Mouse (Mus musculus) forebrain, embryonic 10.5 days (tissue): ENCODE measurements at regions not wholly inside any gene's neighbourhood (a gene's known extent, or its start where the extent isn't known, plus 50 kb on each side); places are given as distances from the start of the nearest gene placed in this dataset.

Experiments used
- DNase-seq: peaks from one replicate; pipeline ENCODE4 v3.0.0-alpha.2; 2017; ENCODE audit warnings: low spot score; ENCODE audit errors: extremely low spot score
- H3K27ac ChIP-seq: fragments of 300-500 bp; sonication (generic); 2 replicates; pipeline ENCODE4 v1.5.1; 2016; ENCODE audit warnings: mild to moderate bottlenecking
- H3K27me3 ChIP-seq: fragments of 300-500 bp; sonication (generic); 2 replicates; pipeline ENCODE4 v1.6.1; 2016; ENCODE audit warnings: mild to moderate bottlenecking; ENCODE audit not compliant: poor library complexity, severe bottlenecking
- H3K36me3 ChIP-seq: fragments of 300-500 bp; sonication (generic); replicated peaks from 2 replicates; pipeline ENCODE4 v1.6.1; 2016; ENCODE audit warnings: mild to moderate bottlenecking, moderate library complexity
- H3K4me1 ChIP-seq: fragments of 300-500 bp; sonication (generic); 2 replicates; pipeline ENCODE4 v1.6.1; 2016
- H3K4me3 ChIP-seq: fragments of 300-500 bp; sonication (generic); 2 replicates; pipeline ENCODE4 v1.5.1; 2016; ENCODE audit warnings: mild to moderate bottlenecking, moderate library complexity
- H3K9me3 ChIP-seq: fragments of 300-500 bp; sonication (generic); 2 replicates; pipeline ENCODE4 v1.6.1; 2016; ENCODE audit warnings: mild to moderate bottlenecking, moderate library complexity
- WGBS: fragments of 180-500 bp; shearing (Covaris S2); methylation state at CpG from one replicate; pipeline ENCODE4 v1.1.7; 2016; 5-methylcytosine and 5-hydroxymethylcytosine counted together

GRCm38 (mm10) chr13:112027736-112028135 is 218.9 kb upstream of the Map3k1 start:
- no peak for DNase-seq
- H3K36me3 ChIP-seq: no peaks in the 10 kb centered on the region
- WGBS: 90% methylated on average over 5 of the region's 5 CpGs
- peaks cover 9% of the 10 kb centered on the region for H3K4me1 ChIP-seq
- no peaks in the 10 kb centered on the region for H3K27me3 ChIP-seq
- H3K9me3 ChIP-seq: no peaks in the 10 kb centered on the region
- no peak overlapping the region for H3K27ac ChIP-seq
- no peak overlapping the region for H3K4me3 ChIP-seq

GRCm38 (mm10) chr13:112031061-112031460 is 222.3 kb upstream of the Map3k1 start:
- Histone ChIP-seq H3K27me3 (no peaks in the 10 kb centered on the region), H3K36me3 (no peaks in the 10 kb centered on the region), H3K27ac (no peak overlapping the region), H3K4me1 (no peaks in the 10 kb centered on the region), H3K4me3 (no peak overlapping the region), H3K9me3 (no peaks in the 10 kb centered on the region)
- WGBS: 83% methylated on average over 11 of the region's 11 CpGs
- DNase-seq: no peak

- Histone ChIP-seq H3K36me3 (no peaks in the 10 kb centered on the region), H3K4me3 (no peak overlapping the region), H3K4me1 (no peaks in the 10 kb centered on the region), H3K27ac (no peak overlapping the region), H3K27me3 (no peaks in the 10 kb centered on the region), H3K9me3 (no peaks in the 10 kb centered on the region)
- 94% methylated on average over 24 of the region's 24 CpGs for WGBS
- no peak for DNase-seq
These were observed 223.0 kb upstream of the Map3k1 start for GRCm38 (mm10) chr13:112031631-112032320.

- no peaks in the 10 kb centered on the region for H3K4me1 ChIP-seq
- no peak for DNase-seq
- H3K27me3 ChIP-seq: no peaks in the 10 kb centered on the region
- H3K9me3 ChIP-seq: no peaks in the 10 kb centered on the region
- no peak overlapping the region for H3K4me3 ChIP-seq
- H3K27ac ChIP-seq: no peak overlapping the region
- 88% methylated on average over 8 of the region's 8 CpGs for WGBS
- H3K36me3 ChIP-seq: no peaks in the 10 kb centered on the region
These were observed 229.1 kb upstream of the Map3k1 start for GRCm38 (mm10) chr13:112037731-112038380.

- H3K36me3 ChIP-seq: no peaks in the 10 kb centered on the region
These were observed 229.9 kb upstream of the Map3k1 start for GRCm38 (mm10) chr13:112038556-112039304.

GRCm38 (mm10) chr13:112039422-112040145 is 230.8 kb upstream of the Map3k1 start:
- Histone ChIP-seq H3K27ac (no peak overlapping the region), H3K9me3 (no peaks in the 10 kb centered on the region), H3K36me3 (no peaks in the 10 kb centered on the region), H3K4me1 (no peaks in the 10 kb centered on the region), H3K4me3 (no peak overlapping the region), H3K27me3 (no peaks in the 10 kb centered on the region)
- DNase-seq: no peak
- 84% methylated on average over 7 of the region's 7 CpGs for WGBS

More at GRCm38 (mm10) chr13:112038556-112039304, 229.9 kb upstream of the Map3k1 start:
- no peak overlapping the region for H3K4me3 ChIP-seq
- no peaks in the 10 kb centered on the region for H3K4me1 ChIP-seq
- no peak for DNase-seq
- WGBS: 93% methylated on average over 9 of the region's 9 CpGs
- no peaks in the 10 kb centered on the region for H3K27me3 ChIP-seq
- no peak overlapping the region for H3K27ac ChIP-seq
- H3K9me3 ChIP-seq: no peaks in the 10 kb centered on the region

- Histone ChIP-seq H3K27me3 (no peaks in the 10 kb centered on the region), H3K27ac (no peak overlapping the region), H3K4me3 (no peak overlapping the region), H3K4me1 (0 out of 2 replicates have a peak, but pooled peaks cover 3% of the 10 kb centered on the region), H3K36me3 (no peaks in the 10 kb centered on the region), H3K9me3 (no peaks in the 10 kb centered on the region)
- DNase-seq: no peak
- 95% methylated on average over 13 of the region's 13 CpGs for WGBS
These were observed 234.9 kb upstream of the Map3k1 start for GRCm38 (mm10) chr13:112043524-112044246.

- 80% methylated on average over 5 of the region's 5 CpGs for WGBS
- no peak for DNase-seq
These were observed 235.6 kb upstream of the Map3k1 start for GRCm38 (mm10) chr13:112044372-112044771.

GRCm38 (mm10) chr13:112046247-112047211 is 237.7 kb upstream of the Map3k1 start:
- 88% methylated on average over 15 of the region's 15 CpGs for WGBS

More at GRCm38 (mm10) chr13:112044372-112044771, 235.6 kb upstream of the Map3k1 start:
- no peaks in the 10 kb centered on the region for H3K9me3 ChIP-seq
- H3K27me3 ChIP-seq: no peaks in the 10 kb centered on the region
- H3K36me3 ChIP-seq: no peaks in the 10 kb centered on the region
- no peak overlapping the region for H3K27ac ChIP-seq
- no peak overlapping the region for H3K4me3 ChIP-seq
- 0 out of 2 replicates have a peak, but pooled peaks cover 3% of the 10 kb centered on the region for H3K4me1 ChIP-seq

GRCm38 (mm10) chr13:112047408-112047807 is 238.6 kb upstream of the Map3k1 start:
- Histone ChIP-seq H3K27me3 (no peaks in the 10 kb centered on the region), H3K36me3 (no peaks in the 10 kb centered on the region), H3K4me3 (no peak overlapping the region), H3K9me3 (no peaks in the 10 kb centered on the region), H3K27ac (no peak overlapping the region), H3K4me1 (0 out of 2 replicates have a peak, but pooled peaks cover 3% of the 10 kb centered on the region)
- WGBS: 84% methylated on average over 3 of the region's 3 CpGs
- DNase-seq: no peak

More at GRCm38 (mm10) chr13:112046247-112047211, 237.7 kb upstream of the Map3k1 start:
- no peak for DNase-seq
- Histone ChIP-seq H3K36me3 (no peaks in the 10 kb centered on the region), H3K4me1 (0 out of 2 replicates have a peak, but pooled peaks cover 3% of the 10 kb centered on the region), H3K9me3 (no peaks in the 10 kb centered on the region), H3K27ac (no peak overlapping the region), H3K27me3 (no peaks in the 10 kb centered on the region), H3K4me3 (no peak overlapping the region)

- no peaks in the 10 kb centered on the region for H3K27me3 ChIP-seq
- DNase-seq: no peak
- no peaks in the 10 kb centered on the region for H3K36me3 ChIP-seq
- 0 out of 2 replicates have a peak, but pooled peaks cover 3% of the 10 kb centered on the region for H3K4me1 ChIP-seq
- H3K27ac ChIP-seq: no peak overlapping the region
- no peak overlapping the region for H3K4me3 ChIP-seq
- WGBS: 79% methylated on average over 13 of the region's 13 CpGs
- H3K9me3 ChIP-seq: no peaks in the 10 kb centered on the region
These were observed 239.1 kb upstream of the Map3k1 start for GRCm38 (mm10) chr13:112047874-112048273.
